Mouse (Mus musculus): ENCODE results near the gene Hoxb6. TPM values are rescaled to one million over a fixed set of nuclear protein-coding genes. Genes with fewer than 3 reads are reported as not detected.

The Hoxb6 gene
- polyA plus RNA-seq, 1 experiment: 4.4 TPM

DNA sequence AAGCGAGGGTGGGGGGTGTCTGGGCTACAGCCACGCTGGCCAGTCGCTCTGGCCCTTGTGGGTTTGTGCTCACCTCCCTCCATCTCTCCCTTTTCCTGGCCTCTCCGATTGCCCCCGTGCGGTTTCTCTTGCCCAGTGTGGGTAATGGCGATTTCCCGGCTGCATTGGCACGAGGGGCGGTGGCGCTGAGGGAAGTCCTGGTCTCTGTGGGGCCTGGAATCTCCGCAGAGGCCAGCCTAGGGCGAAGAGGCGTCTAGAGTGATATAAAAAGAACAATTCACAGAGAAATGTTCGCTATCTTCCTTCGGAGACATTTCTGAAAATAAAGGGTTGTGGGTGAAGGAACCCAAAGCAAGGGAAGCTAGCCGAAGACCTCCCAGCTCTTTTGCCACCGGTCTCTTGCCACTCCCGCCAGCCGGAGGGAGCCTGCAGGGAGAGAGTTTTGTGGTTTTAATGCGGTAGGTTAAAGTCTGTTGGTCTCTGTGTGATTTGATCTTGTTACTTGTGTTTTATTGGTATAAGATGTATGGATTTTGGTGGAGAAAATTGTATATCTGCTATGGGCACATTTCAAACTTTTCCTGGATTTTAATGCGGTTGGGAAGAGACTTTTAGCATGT, 1.1 kb downstream of the Hoxb6 start:
- Histone ChIP-seq H3K4me3 (replicated peaks; ENCODE audit: control insufficient read depth, low read depth, low read length) (no peak overlapping the region), H3K27ac (ENCODE audit: control insufficient read depth, insufficient read depth, low read depth, low read length, poor library complexity) (no peak overlapping the region)

DNA sequence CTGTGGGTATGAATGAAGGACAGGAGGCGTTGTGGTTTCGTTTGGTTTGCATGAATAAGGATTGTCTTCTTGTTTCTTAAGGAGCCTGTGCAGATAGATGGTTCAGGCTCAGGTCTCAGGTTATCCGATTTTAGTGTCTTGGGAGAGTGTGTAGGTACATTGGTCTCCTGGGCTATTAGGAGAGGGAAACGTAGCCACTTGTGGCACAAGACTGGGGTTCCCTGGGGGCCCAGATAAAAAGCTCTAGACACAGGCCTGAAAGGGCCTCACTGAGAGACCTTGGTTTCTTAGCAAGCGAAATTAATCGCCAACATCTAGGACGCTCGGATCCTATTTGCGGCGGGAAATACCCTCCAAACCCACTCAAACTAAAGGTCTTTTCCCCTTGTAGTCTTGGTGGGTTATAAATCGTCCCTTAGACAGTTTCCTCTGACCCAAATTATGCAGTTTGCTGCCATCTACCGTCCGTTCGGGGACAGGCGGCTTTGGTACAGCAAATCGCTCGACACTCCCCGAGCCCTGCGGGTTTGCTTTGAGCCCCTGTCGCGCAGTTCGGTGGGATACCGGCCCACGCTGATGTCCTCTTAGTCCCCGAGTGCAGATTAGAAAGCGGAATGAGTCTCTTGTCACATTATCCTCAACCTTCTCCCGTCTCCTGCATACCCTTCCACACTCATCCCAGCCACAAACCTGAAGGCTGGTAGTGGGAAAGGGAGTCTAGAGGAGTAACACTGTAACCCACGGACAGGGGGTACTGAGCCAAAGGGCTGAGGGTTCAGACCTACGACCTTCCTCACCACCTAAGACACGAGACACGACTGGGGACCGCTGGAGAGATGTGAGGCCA, 2.2 kb downstream of the Hoxb6 start:
- Histone ChIP-seq H3K4me1 (ENCODE audit: control insufficient read depth, insufficient read depth, low read length) (no peaks in the 10 kb centered on the region), H3K27ac (ENCODE audit: control insufficient read depth, insufficient read depth, low read depth, low read length, poor library complexity) (no peak overlapping the region), H3K4me3 (replicated peaks; ENCODE audit: control insufficient read depth, low read depth, low read length) (no peak overlapping the region)
- TF ChIP-seq POLR2A (IDR thresholded peaks at IDR 0.05; ENCODE audit: borderline replicate concordance, control insufficient read depth, low read depth, low read length): no peak
- peak; percentile 62 for TF ChIP-seq CTCF (IDR thresholded peaks at IDR 0.05; ENCODE audit: control insufficient read depth, insufficient read depth, low read length)
- under 1% methylated on average over 32 of the region's 32 CpGs for WGBS

More for the DNA sequence above, 1.1 kb downstream of the Hoxb6 start:
- WGBS: 1% methylated on average over 22 of the region's 22 CpGs
- TF ChIP-seq POLR2A (IDR thresholded peaks at IDR 0.05; ENCODE audit: borderline replicate concordance, control insufficient read depth, low read depth, low read length) (no peak), CTCF (IDR thresholded peaks at IDR 0.05; ENCODE audit: control insufficient read depth, insufficient read depth, low read length) (no peak)
- no peaks in the 10 kb centered on the region for H3K4me1 ChIP-seq (ENCODE audit: control insufficient read depth, insufficient read depth, low read length)

DNA sequence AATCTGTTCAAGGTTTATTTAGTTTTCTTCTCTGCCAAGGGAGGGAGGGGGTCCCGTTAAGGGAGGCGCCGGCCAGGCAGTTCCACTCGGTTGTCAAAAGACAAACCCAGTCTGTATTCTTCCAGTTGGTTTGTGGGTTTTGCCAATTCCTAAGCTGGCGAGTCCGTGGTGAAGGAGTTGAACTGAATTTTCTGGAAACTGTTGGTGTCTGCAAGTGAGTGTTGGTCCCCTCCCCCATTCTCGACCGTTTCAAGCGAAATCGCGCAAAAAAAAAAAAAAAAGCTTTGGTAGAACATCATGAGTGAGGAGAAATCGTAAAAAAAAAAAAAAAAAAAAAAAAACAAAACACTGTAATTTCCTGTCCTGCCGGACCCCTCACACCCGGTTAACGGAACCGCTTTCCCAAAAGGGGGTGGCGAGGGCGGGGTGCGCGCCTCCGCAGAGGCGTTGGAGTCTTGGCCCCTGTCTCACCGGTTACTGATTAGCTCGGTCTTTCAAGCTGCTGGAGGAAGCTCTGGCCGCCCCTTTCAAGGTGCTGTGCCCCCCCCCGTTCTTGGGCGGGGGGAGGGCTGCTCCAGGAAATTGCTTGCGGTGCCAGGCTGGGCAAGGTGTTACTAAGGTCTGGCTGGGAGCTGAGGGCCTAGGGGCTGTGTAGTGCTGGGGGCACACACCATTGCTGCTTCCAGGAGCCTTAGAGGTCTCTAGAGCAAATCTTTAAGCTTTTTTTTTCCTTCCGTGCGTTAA, 3.0 kb downstream of the Hoxb6 start:
- Histone ChIP-seq H3K27ac (ENCODE audit: control insufficient read depth, insufficient read depth, low read depth, low read length, poor library complexity) (no peak overlapping the region), H3K4me3 (replicated peaks; ENCODE audit: control insufficient read depth, low read depth, low read length) (no peak overlapping the region), H3K4me1 (ENCODE audit: control insufficient read depth, insufficient read depth, low read length) (no peaks in the 10 kb centered on the region)
- WGBS: under 1% methylated on average over 30 of the region's 30 CpGs
- TF ChIP-seq CTCF (IDR thresholded peaks at IDR 0.05; ENCODE audit: control insufficient read depth, insufficient read depth, low read length): no peak

DNA sequence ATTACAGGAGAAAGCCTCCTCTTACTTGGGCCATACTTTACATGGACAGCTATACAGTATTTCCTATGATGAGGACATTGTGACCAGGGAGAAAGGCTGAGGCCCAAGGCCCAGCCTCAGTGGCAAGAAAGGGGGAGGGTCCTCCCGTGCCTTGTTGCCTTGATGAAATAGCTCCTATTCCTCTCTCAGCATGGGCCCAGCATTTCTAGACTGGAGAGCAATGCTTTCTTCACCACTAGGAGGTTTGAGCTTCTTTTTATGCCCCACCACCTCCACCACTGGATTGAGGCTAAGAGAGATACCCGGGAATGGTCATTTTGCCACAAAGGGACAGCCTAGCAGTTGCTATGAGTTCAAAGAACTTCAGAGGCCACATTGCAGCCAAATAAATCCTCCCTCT, 4.7 kb downstream of the Hoxb6 start:
- no peak for TF ChIP-seq CTCF (IDR thresholded peaks at IDR 0.05; ENCODE audit: control insufficient read depth, insufficient read depth, low read length)
- TF ChIP-seq POLR2A (IDR thresholded peaks at IDR 0.05; ENCODE audit: borderline replicate concordance, control insufficient read depth, low read depth, low read length): no peak

DNA sequence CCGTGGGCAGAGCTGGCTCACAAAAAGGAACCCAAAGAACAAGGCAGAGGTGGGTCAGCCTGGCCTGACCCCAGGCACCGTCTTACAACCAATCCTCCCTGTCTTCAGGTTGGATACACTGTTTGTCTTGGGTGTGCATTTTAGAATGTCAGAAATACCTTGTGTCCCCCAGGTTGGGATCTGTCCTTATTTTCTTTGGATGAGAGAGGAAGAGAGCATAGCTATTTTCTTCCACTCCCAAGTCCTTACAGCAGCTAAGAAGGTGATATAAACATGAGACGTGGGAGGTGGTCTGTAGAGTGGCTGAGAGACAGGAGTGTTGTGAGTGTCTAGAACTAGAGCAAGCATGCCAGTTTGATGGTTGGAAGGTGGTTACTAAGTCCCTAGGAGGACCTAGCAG, 5.2 kb downstream of the Hoxb6 start:
- H3K4me1 ChIP-seq (ENCODE audit: control insufficient read depth, insufficient read depth, low read length): no peaks in the 10 kb centered on the region
- H3K4me3 ChIP-seq (replicated peaks; ENCODE audit: control insufficient read depth, low read depth, low read length): no peak overlapping the region
- WGBS: 68% methylated on average over 3 of the region's 3 CpGs
- H3K27ac ChIP-seq (ENCODE audit: control insufficient read depth, insufficient read depth, low read depth, low read length, poor library complexity): no peak overlapping the region
- TF ChIP-seq POLR2A (IDR thresholded peaks at IDR 0.05; ENCODE audit: borderline replicate concordance, control insufficient read depth, low read depth, low read length) (no peak), CTCF (IDR thresholded peaks at IDR 0.05; ENCODE audit: control insufficient read depth, insufficient read depth, low read length) (no peak)

More for the DNA sequence above, 4.7 kb downstream of the Hoxb6 start:
- Histone ChIP-seq H3K4me1 (ENCODE audit: control insufficient read depth, insufficient read depth, low read length) (no peaks in the 10 kb centered on the region), H3K27ac (ENCODE audit: control insufficient read depth, insufficient read depth, low read depth, low read length, poor library complexity) (no peak overlapping the region), H3K4me3 (replicated peaks; ENCODE audit: control insufficient read depth, low read depth, low read length) (no peak overlapping the region)
- WGBS: 69% methylated on average over 2 of the region's 2 CpGs

GRCm38 (mm10) chr11:96297968-96298635, 5.8 kb downstream of the Hoxb6 start:
- Histone ChIP-seq H3K4me3 (replicated peaks; ENCODE audit: control insufficient read depth, low read depth, low read length) (no peak overlapping the region), H3K4me1 (ENCODE audit: control insufficient read depth, insufficient read depth, low read length) (no peaks in the 10 kb centered on the region), H3K27ac (ENCODE audit: control insufficient read depth, insufficient read depth, low read depth, low read length, poor library complexity) (no peak overlapping the region)
- TF ChIP-seq POLR2A (IDR thresholded peaks at IDR 0.05; ENCODE audit: borderline replicate concordance, control insufficient read depth, low read depth, low read length) (no peak), CTCF (IDR thresholded peaks at IDR 0.05; ENCODE audit: control insufficient read depth, insufficient read depth, low read length) (no peak)
- 52% methylated on average over 11 of the region's 11 CpGs for WGBS

DNA sequence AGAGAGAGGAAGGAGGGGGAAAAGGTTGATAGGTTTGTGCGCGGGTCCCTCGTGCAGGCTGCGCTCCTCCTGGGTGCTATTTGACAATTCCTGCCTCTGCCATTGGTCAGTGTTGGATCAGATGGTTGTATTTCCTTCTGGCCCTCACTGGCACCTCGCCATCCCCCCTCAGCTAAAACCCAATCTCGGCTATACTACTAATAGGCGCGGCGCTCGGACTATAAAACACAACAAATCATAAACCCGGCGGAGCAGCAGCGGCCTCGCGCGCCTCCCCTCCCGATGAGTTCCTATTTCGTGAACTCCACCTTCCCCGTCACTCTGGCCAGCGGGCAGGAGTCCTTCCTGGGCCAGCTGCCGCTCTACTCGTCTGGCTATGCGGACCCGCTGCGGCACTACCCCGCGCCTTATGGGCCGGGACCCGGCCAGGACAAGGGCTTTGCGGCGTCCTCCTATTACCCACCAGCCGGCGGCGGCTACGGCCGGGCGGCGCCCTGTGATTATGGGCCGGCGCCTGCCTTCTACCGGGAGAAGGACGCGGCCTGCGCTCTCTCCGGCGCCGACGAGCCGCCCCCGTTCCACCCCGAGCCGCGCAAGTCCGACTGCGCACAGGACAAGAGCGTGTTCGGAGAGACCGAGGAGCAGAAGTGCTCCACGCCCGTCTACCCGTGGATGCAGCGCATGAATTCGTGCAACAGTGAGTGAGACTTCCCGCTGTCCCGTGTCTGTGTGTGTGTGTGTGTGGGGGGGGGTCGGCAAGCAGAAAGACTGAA, 6.8 kb downstream of the Hoxb6 start:
- no peaks in the 10 kb centered on the region for H3K4me1 ChIP-seq (ENCODE audit: control insufficient read depth, insufficient read depth, low read length)
- no peak overlapping the region for H3K27ac ChIP-seq (ENCODE audit: control insufficient read depth, insufficient read depth, low read depth, low read length, poor library complexity)
- H3K4me3 ChIP-seq (replicated peaks; ENCODE audit: control insufficient read depth, low read depth, low read length): no peak overlapping the region
- WGBS: 1% methylated on average over 66 of the region's 66 CpGs
- TF ChIP-seq CTCF (IDR thresholded peaks at IDR 0.05; ENCODE audit: control insufficient read depth, insufficient read depth, low read length) (no peak), POLR2A (IDR thresholded peaks at IDR 0.05; ENCODE audit: borderline replicate concordance, control insufficient read depth, low read depth, low read length) (no peak)
